Mouse (Mus musculus): ENCODE measurements at regions not wholly inside any gene's neighbourhood (a gene's known extent, or its start where the extent isn't known, plus 50 kb on each side); places are given as distances from the start of the nearest gene placed in this dataset.

DNA sequence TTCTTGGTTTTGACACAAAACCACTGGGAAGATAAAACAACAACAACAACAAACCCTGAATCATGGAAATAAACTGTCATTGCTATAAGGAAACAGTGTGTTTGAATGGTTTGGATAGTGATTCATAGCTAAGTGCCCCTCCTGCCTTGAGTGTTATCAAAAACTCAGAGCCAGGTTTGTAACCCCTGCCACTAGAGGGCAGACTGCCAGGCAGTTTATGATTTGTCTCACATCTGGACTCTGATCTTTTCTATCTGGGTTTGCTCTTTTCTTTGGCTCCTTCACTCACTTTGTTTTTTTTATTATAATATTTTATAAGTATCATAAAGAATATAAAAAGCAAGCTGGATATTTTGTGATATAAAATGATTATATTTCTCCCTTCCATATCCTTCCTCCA, 400.1 kb upstream of the Fam92a start:
- Histone ChIP-seq H3K79me2 (replicated peaks; ENCODE audit: control insufficient read depth, extremely low read depth, insufficient read depth, poor library complexity, severe bottlenecking) (no peaks in the 10 kb centered on the region), H3K4me1 (ENCODE audit: control insufficient read depth in 1 of 2, insufficient read depth in 2 of 2) (peaks cover 0 to 15% of the 10 kb centered on the region in 2 experiments; a peak in 2 of 4 replicates), H3K4me2 (ENCODE audit: insufficient read depth, low read depth, poor library complexity, severe bottlenecking) (no peak overlapping the region), H3K27me3 (replicated peaks) (no peaks in the 10 kb centered on the region), H3K4me3 (replicated peaks in 1 of 3; ENCODE audit: low read depth in 2 of 3, low read length in 2 of 3, poor library complexity in 1 of 3) (no peak overlapping the region), H3K9me3 (replicated peaks; ENCODE audit: low read length) (no peaks in the 10 kb centered on the region), H3K27ac (ENCODE audit: insufficient read depth, low read depth) (no peak overlapping the region), H3K9ac (ENCODE audit: insufficient read depth, low read depth) (no peak overlapping the region), H3K36me3 (replicated peaks in 1 of 2; ENCODE audit: control insufficient read depth in 1 of 2, insufficient read depth in 1 of 2, low read length in 1 of 2) (no peaks in the 10 kb centered on the region)
- in situ Hi-C loops (cut with MboI; ENCODE audit: low pct_ligation_motif_present, low pct_unique_long_range_greater_than_20kb, low sequenced_read_pairs) (loop anchor here (25.0 kb wide), 1 partner anchor 190 kb away; no protein-coding TSS in a partner anchor), dilution Hi-C loops (cut with MboI; ENCODE audit: extremely low pct_ligation_motif_present, extremely low pct_unique_long_range_greater_than_20kb, low sequenced_read_pairs) (no loop called here)
- TF ChIP-seq PAX5 (IDR thresholded peaks at IDR 0.05; ENCODE audit: low read length) (no peak), ZNF384 (IDR thresholded peaks at IDR 0.05; ENCODE audit: low read depth, low read length) (no peak), JUN (IDR thresholded peaks at IDR 0.05; ENCODE audit: insufficient read depth, low read depth, low read length) (no peak), RAD21 (IDR thresholded peaks at IDR 0.05; ENCODE audit: low read depth, low read length) (peak; percentile 57), ZC3H11A (IDR thresholded peaks at IDR 0.05; ENCODE audit: low read depth, low read length) (0 out of 2 replicates have a peak, but pooled peaks have one; percentile 9), SMC3 (IDR thresholded peaks at IDR 0.05; ENCODE audit: low read depth, low read length) (peak; percentile 72), CTCF (conservative IDR thresholded peaks at IDR 0.05 in 1 of 2, IDR thresholded peaks at IDR 0.05 in 1 of 2; ENCODE audit: low read depth in 2 of 2, low read length in 2 of 2) (peak; percentile 62 to 73)
- peak; percentile 56 for DNase-seq (ENCODE audit: extremely low read depth)

DNA sequence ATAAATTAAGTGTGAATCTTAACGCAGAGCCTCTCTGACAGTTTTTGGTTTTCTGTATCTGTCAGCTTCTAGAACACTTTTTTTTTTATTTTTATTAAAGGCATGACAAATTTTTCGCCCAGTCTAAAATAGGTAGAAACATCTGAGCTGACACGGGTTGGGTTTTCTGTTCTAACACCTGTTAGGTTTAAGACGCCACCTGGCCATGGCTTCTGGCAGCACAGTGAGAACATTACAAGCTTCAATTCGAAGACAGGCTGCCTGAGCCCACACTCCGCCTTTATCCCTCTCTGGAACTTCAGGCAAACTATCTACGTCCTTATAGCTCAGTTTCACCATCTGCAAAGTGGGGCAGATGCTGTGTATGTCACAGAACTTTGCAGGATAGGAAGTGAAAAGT, 398.9 kb upstream of the Fam92a start:
- Histone ChIP-seq H3K9ac (ENCODE audit: insufficient read depth, low read depth) (no peak overlapping the region), H3K27ac (ENCODE audit: insufficient read depth, low read depth) (no peak overlapping the region), H3K4me2 (ENCODE audit: insufficient read depth, low read depth, poor library complexity, severe bottlenecking) (no peak overlapping the region), H3K4me1 (ENCODE audit: control insufficient read depth in 1 of 2, insufficient read depth in 2 of 2) (peaks cover 0 to 19% of the 10 kb centered on the region in 2 experiments; a peak in 2 of 4 replicates), H3K79me2 (replicated peaks; ENCODE audit: control insufficient read depth, extremely low read depth, insufficient read depth, poor library complexity, severe bottlenecking) (no peaks in the 10 kb centered on the region), H3K36me3 (replicated peaks in 1 of 2; ENCODE audit: control insufficient read depth in 1 of 2, insufficient read depth in 1 of 2, low read length in 1 of 2) (no peaks in the 10 kb centered on the region), H3K4me3 (replicated peaks in 1 of 3; ENCODE audit: low read depth in 2 of 3, low read length in 2 of 3, poor library complexity in 1 of 3) (no peak overlapping the region), H3K9me3 (replicated peaks; ENCODE audit: low read length) (no peaks in the 10 kb centered on the region), H3K27me3 (replicated peaks) (no peaks in the 10 kb centered on the region)
- in situ Hi-C loops (cut with MboI; ENCODE audit: low pct_ligation_motif_present, low pct_unique_long_range_greater_than_20kb, low sequenced_read_pairs), result loop anchor here (25.0 kb wide), 1 partner anchor 192 kb away; no protein-coding TSS in a partner anchor
- DNase-seq (ENCODE audit: extremely low read depth), result no peak
- dilution Hi-C loops (cut with MboI; ENCODE audit: extremely low pct_ligation_motif_present, extremely low pct_unique_long_range_greater_than_20kb, low sequenced_read_pairs), result no loop called here
- TF ChIP-seq POLR2A (IDR thresholded peaks at IDR 0.05; ENCODE audit: low read depth, low read length), result no peak
- TF ChIP-seq SMC3 (IDR thresholded peaks at IDR 0.05; ENCODE audit: low read depth, low read length), result peak; percentile 52
- TF ChIP-seq SIN3A (IDR thresholded peaks at IDR 0.05; ENCODE audit: low read length), result no peak
- TF ChIP-seq CTCF (conservative IDR thresholded peaks at IDR 0.05 in 1 of 2, IDR thresholded peaks at IDR 0.05 in 1 of 2; ENCODE audit: low read depth in 2 of 2, low read length in 2 of 2), result peak in 1 of 2 experiments; percentile 51; a peak in 2 of 4 replicates
- TF ChIP-seq RAD21 (IDR thresholded peaks at IDR 0.05; ENCODE audit: low read depth, low read length), result peak; percentile 24

DNA sequence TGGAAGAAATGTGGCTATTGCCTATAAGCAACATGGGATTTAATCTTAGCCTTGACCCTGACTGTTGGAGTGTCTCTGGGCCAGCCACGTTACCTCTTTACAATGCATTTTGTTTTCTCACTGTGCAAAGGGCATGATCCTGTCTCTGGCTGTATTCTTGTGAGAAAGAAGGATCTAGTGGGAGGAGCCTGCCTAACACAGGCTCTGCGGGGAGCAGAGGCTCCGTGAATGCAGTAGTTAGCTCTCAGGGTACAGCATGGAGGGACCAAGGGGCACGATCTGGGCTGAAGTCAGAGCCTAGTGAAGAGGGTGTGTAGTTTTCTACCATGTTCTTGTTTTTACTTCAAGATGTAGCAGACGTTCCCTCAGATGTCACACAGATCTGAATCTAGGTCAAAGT, 395.8 kb upstream of the Fam92a start:
- no peak overlapping the region for H3K4me3 ChIP-seq (replicated peaks in 1 of 3; ENCODE audit: low read depth in 2 of 3, low read length in 2 of 3, poor library complexity in 1 of 3)
- H3K9ac ChIP-seq (ENCODE audit: insufficient read depth, low read depth), result no peak overlapping the region
- dilution Hi-C loops (cut with MboI; ENCODE audit: extremely low pct_ligation_motif_present, extremely low pct_unique_long_range_greater_than_20kb, low sequenced_read_pairs), result no loop called here
- H3K79me2 ChIP-seq (replicated peaks; ENCODE audit: control insufficient read depth, extremely low read depth, insufficient read depth, poor library complexity, severe bottlenecking), result no peaks in the 10 kb centered on the region
- H3K9me3 ChIP-seq (replicated peaks; ENCODE audit: low read length), result no peaks in the 10 kb centered on the region
- H3K4me1 ChIP-seq (ENCODE audit: control insufficient read depth in 1 of 2, insufficient read depth in 2 of 2), result peaks cover 0 to 22% of the 10 kb centered on the region in 2 experiments; a peak in 2 of 4 replicates
- in situ Hi-C loops (cut with MboI; ENCODE audit: low pct_ligation_motif_present, low pct_unique_long_range_greater_than_20kb, low sequenced_read_pairs), result loop anchor here (25.0 kb wide), 1 partner anchor 195 kb away; no protein-coding TSS in a partner anchor
- no peaks in the 10 kb centered on the region for H3K27me3 ChIP-seq (replicated peaks)
- TF ChIP-seq CTCF (conservative IDR thresholded peaks at IDR 0.05 in 1 of 2, IDR thresholded peaks at IDR 0.05 in 1 of 2; ENCODE audit: low read depth in 2 of 2, low read length in 2 of 2), result no peak
- TF ChIP-seq JUN (IDR thresholded peaks at IDR 0.05; ENCODE audit: insufficient read depth, low read depth, low read length), result no peak
- no peak for TF ChIP-seq E2F4 (IDR thresholded peaks at IDR 0.05; ENCODE audit: insufficient replicate concordance, low read depth, low read length)
- no peak for TF ChIP-seq JUND (conservative IDR thresholded peaks at IDR 0.05; ENCODE audit: low read depth, low read length)
- TF ChIP-seq TCF12 (IDR thresholded peaks at IDR 0.05; ENCODE audit: low read depth, low read length), result no peak
- TF ChIP-seq MAZ (IDR thresholded peaks at IDR 0.05; ENCODE audit: low read depth, low read length), result no peak
- TF ChIP-seq RCOR1 (conservative IDR thresholded peaks at IDR 0.05; ENCODE audit: low read depth, low read length), result no peak
- no peak for TF ChIP-seq MXI1 (IDR thresholded peaks at IDR 0.05; ENCODE audit: low read depth, low read length)
- TF ChIP-seq BHLHE40 (IDR thresholded peaks at IDR 0.05; ENCODE audit: low read depth, low read length), result no peak
- no peak for TF ChIP-seq ZKSCAN1 (IDR thresholded peaks at IDR 0.05; ENCODE audit: borderline replicate concordance, low read depth, low read length)
- DNase-seq (ENCODE audit: extremely low read depth), result no peak
- H3K27ac ChIP-seq (ENCODE audit: insufficient read depth, low read depth), result no peak overlapping the region
- no peak overlapping the region for H3K4me2 ChIP-seq (ENCODE audit: insufficient read depth, low read depth, poor library complexity, severe bottlenecking)
- H3K36me3 ChIP-seq (replicated peaks in 1 of 2; ENCODE audit: control insufficient read depth in 1 of 2, insufficient read depth in 1 of 2, low read length in 1 of 2), result no peaks in the 10 kb centered on the region
